Mouse (Mus musculus) limb, embryonic 14.5 days (tissue): ENCODE results near the gene Cldnd1. TPM values are rescaled to one million over a fixed set of nuclear protein-coding genes. Genes with fewer than 3 reads are reported as not detected.

Source experiments
- ATAC-seq: fragments of 200-750 bp; cut with Nextera tagmentation; 2 replicates; pipeline ENCODE4 v1.8.0; 2017; ENCODE audit warnings: low read depth, moderate number of reproducible peaks, moderate TSS enrichment; ENCODE audit not compliant: low FRiP score
- DNase-seq: peaks from one replicate; pipeline ENCODE4 v3.0.0-alpha.2; 2015; ENCODE audit warnings: low spot score
- H3K27ac ChIP-seq: fragments of 300-500 bp; sonication (generic); replicated peaks from 2 replicates; pipeline ENCODE4 v1.5.1; 2014; ENCODE audit warnings: low read depth, mild to moderate bottlenecking, low read length, moderate library complexity, mixed read lengths
- H3K27me3 ChIP-seq: fragments of 300-500 bp; sonication (generic); 2 replicates; pipeline ENCODE4 v1.6.1; 2014; ENCODE audit warnings: low read length, mixed read lengths; ENCODE audit not compliant: control insufficient read depth, insufficient read depth
- H3K36me3 ChIP-seq: fragments of 300-500 bp; sonication (generic); 2 replicates; pipeline ENCODE4 v1.6.1; 2014; ENCODE audit warnings: mild to moderate bottlenecking, low read length, moderate library complexity, mixed read lengths; ENCODE audit not compliant: control insufficient read depth, insufficient read depth
- H3K4me1 ChIP-seq: fragments of 300-500 bp; sonication (generic); 2 replicates; pipeline ENCODE4 v1.6.1; 2014; ENCODE audit warnings: antibody characterized with exemption, low read length, mixed read lengths; ENCODE audit not compliant: control insufficient read depth, insufficient read depth
- H3K4me2 ChIP-seq: fragments of 300-500 bp; sonication (generic); replicated peaks from 2 replicates; pipeline ENCODE4 v1.6.1; 2014; ENCODE audit warnings: low read depth, mild to moderate bottlenecking, low read length, moderate library complexity; ENCODE audit not compliant: severe bottlenecking
- H3K4me3 ChIP-seq: fragments of 300-500 bp; sonication (generic); replicated peaks from 2 replicates; pipeline ENCODE4 v1.5.1; 2014; ENCODE audit warnings: low read length
- H3K9ac ChIP-seq: fragments of 300-500 bp; sonication (generic); 2 replicates; pipeline ENCODE4 v1.6.1; 2014; ENCODE audit warnings: mild to moderate bottlenecking, low read depth, low read length, moderate library complexity; ENCODE audit not compliant: severe bottlenecking
- H3K9me3 ChIP-seq: fragments of 300-500 bp; sonication (generic); 2 replicates; pipeline ENCODE4 v1.6.1; 2016; ENCODE audit warnings: low read length; ENCODE audit not compliant: control insufficient read depth
- POLR2A ChIP-seq: fragments of 200-500 bp; IDR thresholded peaks from 2 replicates; pipeline ENCODE4 v1.8.0; 2012; ENCODE audit warnings: inconsistent platforms, mild to moderate bottlenecking, moderate library complexity, borderline replicate concordance; ENCODE audit not compliant: insufficient read depth, insufficient read length; ENCODE audit errors: extremely low read depth
- WGBS: fragments of 180-500 bp; shearing (Covaris S2); extraction: QIAGEN DNeasy Blood & Tissue Kit; methylation state at CpG from one replicate; pipeline ENCODE4 v1.1.7; 2014; 5-methylcytosine and 5-hydroxymethylcytosine counted together
- polyA plus RNA-seq, 2 experiments: library from polyadenylated mRNA; depleted of rRNA in 1 of 2; stranded (reverse) in 1 of 2; unstranded in 1 of 2; fragments of >200 nt; fragmentation: Nextera tagmentation in 1 of 2; extraction: Ambion mirVana in 1 of 2; gene quantifications; 2 replicates each; pipeline versions ENCODE4 v1.2.1 to v1.2.3; 2012 to 2014

The Cldnd1 gene
- polyA plus RNA-seq, 2 experiments = 107 to 137 TPM

GRCm38 (mm10) chr16:58702329-58702932 lies 25.3 kb upstream of the Cldnd1 start:
- Histone ChIP-seq H3K4me3 (no peak overlapping the region), H3K9ac (no peak overlapping the region), H3K9me3 (no peaks in the 10 kb centered on the region), H3K4me1 (no peaks in the 10 kb centered on the region), H3K36me3 (no peaks in the 10 kb centered on the region), H3K27me3 (no peaks in the 10 kb centered on the region), H3K27ac (no peak overlapping the region), H3K4me2 (no peak overlapping the region)
- no peak for DNase-seq
- 76% methylated on average over 10 of the region's 10 CpGs for WGBS
- no peak for ATAC-seq
- no peak for TF ChIP-seq POLR2A

GRCm38 (mm10) chr16:58703382-58704124 lies 24.2 kb upstream of the Cldnd1 start:
- TF ChIP-seq POLR2A = no peak
- no peak for DNase-seq
- no peaks in the 10 kb centered on the region for H3K27me3 ChIP-seq
- H3K9ac ChIP-seq = no peak overlapping the region
- H3K4me3 ChIP-seq = no peak overlapping the region
- WGBS = 45% methylated on average over 10 of the region's 10 CpGs
- no peaks in the 10 kb centered on the region for H3K9me3 ChIP-seq
- no peak for ATAC-seq
- no peaks in the 10 kb centered on the region for H3K4me1 ChIP-seq
- H3K36me3 ChIP-seq = no peaks in the 10 kb centered on the region
- no peak overlapping the region for H3K4me2 ChIP-seq
- no peak overlapping the region for H3K27ac ChIP-seq

GRCm38 (mm10) chr16:58704999-58705398 lies 22.7 kb upstream of the Cldnd1 start:
- no peak for TF ChIP-seq POLR2A
- H3K36me3 ChIP-seq = no peaks in the 10 kb centered on the region

GRCm38 (mm10) chr16:58707276-58707905 lies 20.3 kb upstream of the Cldnd1 start:
- ATAC-seq (no peak), DNase-seq (no peak)
- H3K27ac ChIP-seq = no peak overlapping the region
- WGBS = 84% methylated on average over 4 of the region's 4 CpGs
- no peaks in the 10 kb centered on the region for H3K27me3 ChIP-seq
- no peaks in the 10 kb centered on the region for H3K4me1 ChIP-seq
- TF ChIP-seq POLR2A = no peak
- no peak overlapping the region for H3K4me2 ChIP-seq
- no peak overlapping the region for H3K4me3 ChIP-seq
- no peaks in the 10 kb centered on the region for H3K36me3 ChIP-seq
- H3K9me3 ChIP-seq = no peaks in the 10 kb centered on the region
- no peak overlapping the region for H3K9ac ChIP-seq

More at GRCm38 (mm10) chr16:58704999-58705398, 22.7 kb upstream of the Cldnd1 start:
- Histone ChIP-seq H3K27ac (no peak overlapping the region), H3K4me2 (no peak overlapping the region), H3K9me3 (no peaks in the 10 kb centered on the region), H3K9ac (no peak overlapping the region), H3K27me3 (no peaks in the 10 kb centered on the region), H3K4me3 (no peak overlapping the region), H3K4me1 (no peaks in the 10 kb centered on the region)
- DNase-seq (no peak), ATAC-seq (no peak)

- 78% methylated on average over 3 of the region's 3 CpGs for WGBS
- TF ChIP-seq POLR2A = no peak
- H3K9ac ChIP-seq = no peak overlapping the region
- no peak overlapping the region for H3K27ac ChIP-seq
- no peak overlapping the region for H3K4me2 ChIP-seq
- H3K4me3 ChIP-seq = no peak overlapping the region
- H3K4me1 ChIP-seq = no peaks in the 10 kb centered on the region
- no peaks in the 10 kb centered on the region for H3K27me3 ChIP-seq
- DNase-seq (no peak), ATAC-seq (no peak)
- no peaks in the 10 kb centered on the region for H3K9me3 ChIP-seq
- H3K36me3 ChIP-seq = no peaks in the 10 kb centered on the region
These were observed 18.9 kb upstream of the Cldnd1 start for GRCm38 (mm10) chr16:58708601-58709475.
